Mouse (Mus musculus) spleen, adult 2 months (tissue): ENCODE measurements around the gene Ppbp.

ENCODE experiments used
- CTCF ChIP-seq: fragments of 200-500 bp; IDR thresholded peaks from 2 replicates; pipeline ENCODE4 v1.5.1; 2011; ENCODE audit warnings: mild to moderate bottlenecking, inconsistent platforms; ENCODE audit not compliant: insufficient read depth, insufficient read length, insufficient replicate concordance; ENCODE audit errors: extremely low read depth
- POLR2A ChIP-seq: fragments of 200-500 bp; IDR thresholded peaks from 2 replicates; pipeline ENCODE4 v1.6.1; 2011; ENCODE audit warnings: low read depth, low read length, inconsistent platforms

- TF ChIP-seq POLR2A (no peak), CTCF (no peak)
These were observed 37.7 kb downstream of the Ppbp start for GRCm38 (mm10) chr5:90806050-90806449.
